ENCODE assay signal across 14 mouse cellular contexts in genomic region chr11:36452436-36452835, GRCm38 (mm10).
DNase-seq lines count a peak whose midpoint lies in the region; ATAC-seq and TF ChIP-seq lines count a peak whose summit lies in the region.
"Had no signal": no experiment of that assay in that cellular context is flagged by ENCODE, and none has a peak within 500 bp of the region (broad histone marks: within the 10 kb centered on the region; RNA-seq: fewer than 3 reads in every experiment).

No protein-coding gene starts in this region.

- H3K9ac ChIP-seq in heart, embryonic 16.5 days (ENCODE audit: low read length): no peak overlapping the region
- no peak overlapping the region for H3K9ac ChIP-seq in lung, embryonic 16.5 days (ENCODE audit: low read length)
- no peak overlapping the region for H3K9ac ChIP-seq in hindbrain, postnatal 0 days (replicated peaks; ENCODE audit: low read length)
- H3K9ac ChIP-seq: intestine, embryonic 15.5 days had no signal

- no peaks in the 10 kb centered on the region for H3K9me3 ChIP-seq in heart, embryonic 16.5 days (replicated peaks; ENCODE audit: control insufficient read depth, low read length)
- no peaks in the 10 kb centered on the region for H3K9me3 ChIP-seq in lung, embryonic 16.5 days (ENCODE audit: control insufficient read depth, low read length)
- H3K9me3 ChIP-seq in hindbrain, postnatal 0 days (ENCODE audit: low read length): no peaks in the 10 kb centered on the region
- H3K9me3 ChIP-seq: intestine, embryonic 15.5 days had no signal

- H3K36me3 ChIP-seq in heart, embryonic 16.5 days (ENCODE audit: control insufficient read depth, insufficient read depth): no peaks in the 10 kb centered on the region
- H3K36me3 ChIP-seq in lung, embryonic 16.5 days (ENCODE audit: control insufficient read depth, insufficient read depth, low read length): no peaks in the 10 kb centered on the region
- H3K36me3 ChIP-seq in hindbrain, postnatal 0 days (ENCODE audit: insufficient read depth, low read length): no peaks in the 10 kb centered on the region
- H3K36me3 ChIP-seq: intestine, embryonic 15.5 days had no signal

- ATAC-seq in heart, embryonic 16.5 days (replicated peaks; ENCODE audit: extremely low read depth, insufficient read depth, low FRiP score): 0 out of 2 replicates have a peak, but pooled peaks have one; percentile 41
- ATAC-seq in lung, embryonic 16.5 days (ENCODE audit: low read depth): peak; percentile 92
- ATAC-seq in hindbrain, postnatal 0 days: peak; percentile 87
- ATAC-seq: intestine, embryonic 15.5 days had no signal

- WGBS in heart, embryonic 16.5 days: 67% methylated on average over 9 of the region's 9 CpGs
- 48% methylated on average over 9 of the region's 9 CpGs for WGBS in lung, embryonic 16.5 days
- WGBS in hindbrain, postnatal 0 days: 63% methylated on average over 9 of the region's 9 CpGs

- no peak overlapping the region for H3K4me3 ChIP-seq in heart, embryonic 16.5 days (ENCODE audit: low read length)
- H3K4me3 ChIP-seq in lung, embryonic 16.5 days (ENCODE audit: low read length): no peak overlapping the region
- no peak overlapping the region for H3K4me3 ChIP-seq in hindbrain, postnatal 0 days (ENCODE audit: low read length)
- H3K4me3 ChIP-seq: intestine, embryonic 15.5 days had no signal

- DNase-seq in heart, postnatal 14 days: no peak
- no peak for DNase-seq in lung, adult 18-20 months
- DNase-seq in brain, adult 2 months (ENCODE audit: low read depth, low spot score): peak; percentile 65
- DNase-seq in hindbrain, postnatal 0 days (ENCODE audit: low spot score): no peak
- DNase-seq in spleen, adult 18-20 months: no peak
- DNase-seq: cerebellum, postnatal 25 days; gastrocnemius, postnatal 25 days; layer of hippocampus, postnatal 36 days; liver; right cerebral cortex, postnatal 4 days; thymus, postnatal 4 days had no signal

- H3K27me3 ChIP-seq in heart, embryonic 16.5 days (ENCODE audit: control insufficient read depth, insufficient read depth, low read length): no peaks in the 10 kb centered on the region
- H3K27me3 ChIP-seq in lung, embryonic 16.5 days (ENCODE audit: control insufficient read depth, insufficient read depth, low read depth, low read length): no peaks in the 10 kb centered on the region; the same call in 1 of the 2 replicates
- H3K27me3 ChIP-seq in hindbrain, postnatal 0 days (ENCODE audit: insufficient read depth, low read length): no peaks in the 10 kb centered on the region
- H3K27me3 ChIP-seq: intestine, embryonic 15.5 days had no signal

- no peaks in the 10 kb centered on the region for H3K4me1 ChIP-seq in heart, embryonic 16.5 days (ENCODE audit: control insufficient read depth, insufficient read depth, low read length)
- H3K4me1 ChIP-seq in lung, embryonic 16.5 days (replicated peaks; ENCODE audit: control insufficient read depth, insufficient read depth, low read length): no peaks in the 10 kb centered on the region; the same call in 1 of the 2 replicates
- 0 out of 2 replicates have a peak, but pooled peaks cover 9% of the 10 kb centered on the region for H3K4me1 ChIP-seq in hindbrain, postnatal 0 days (ENCODE audit: insufficient read depth, low read length)
- H3K4me1 ChIP-seq: intestine, embryonic 15.5 days had no signal

- intact Hi-C loops in heart, postnatal 14 days (cut with DNase I): no loop called here

- no peak overlapping the region for H3K27ac ChIP-seq in heart, embryonic 16.5 days (ENCODE audit: low read length)
- no peak overlapping the region for H3K27ac ChIP-seq in lung, embryonic 16.5 days (ENCODE audit: low read length)
- no peak overlapping the region for H3K27ac ChIP-seq in hindbrain, postnatal 0 days
- H3K27ac ChIP-seq: intestine, embryonic 15.5 days had no signal

- no peak overlapping the region for H3K4me2 ChIP-seq in heart, embryonic 16.5 days (ENCODE audit: low read depth, low read length)
- H3K4me2 ChIP-seq in lung, embryonic 16.5 days (ENCODE audit: low read depth, low read length): no peak overlapping the region
- no peak overlapping the region for H3K4me2 ChIP-seq in hindbrain, postnatal 0 days (ENCODE audit: low read depth, low read length)
- H3K4me2 ChIP-seq: intestine, embryonic 15.5 days had no signal

- no peak for TF ChIP-seq CTCF in hindbrain, postnatal 0 days (IDR thresholded peaks at IDR 0.05; ENCODE audit: low read depth)

Comparison
In these comparisons a context has a peak if more than half of its experiments do, and no peak if none do; other contexts are left out.
1. ATAC-seq: peak in every context shown above with its lines; median percentile 92 in lung, embryonic 16.5 days; 87 in hindbrain, postnatal 0 days; 41 in heart, embryonic 16.5 days.